Mouse (Mus musculus): ENCODE results near the gene Plppr4.

- TF ChIP-seq CTCF (conservative IDR thresholded peaks at IDR 0.05 in 1 of 2, IDR thresholded peaks at IDR 0.05 in 1 of 2; ENCODE audit: low read depth in 2 of 2, low read length in 2 of 2) (no peak), POLR2A (IDR thresholded peaks at IDR 0.05; ENCODE audit: low read depth, low read length) (no peak), ELF1 (IDR thresholded peaks at IDR 0.05; ENCODE audit: low read depth, low read length) (no peak), MYC (IDR thresholded peaks at IDR 0.05; ENCODE audit: low read depth, low read length) (no peak), CHD2 (IDR thresholded peaks at IDR 0.05; ENCODE audit: low read length) (no peak)
Measured at GRCm38 (mm10) chr3:117304037-117304436, 56.6 kb downstream of the Plppr4 start.
